Mouse (Mus musculus) brain, embryonic 14.5 days (tissue): ENCODE measurements around the gene Prr14l. TPM values are rescaled to one million over a fixed set of nuclear protein-coding genes. Genes with fewer than 3 reads are reported as not detected.
"Not testable (repeated sequence)": the region's sequence is repeated elsewhere in the genome, so short reads cannot be mapped to it uniquely, and the experiment has no call there.

Experiments used
- DNase-seq: peaks from one replicate; pipeline ENCODE4 v3.0.0-alpha.2; 2011; ENCODE audit warnings: low read depth
- CTCF ChIP-seq: fragments of 200-500 bp; IDR thresholded peaks from 2 replicates; pipeline ENCODE4 v1.5.1; 2012; ENCODE audit warnings: inconsistent platforms, mild to moderate bottlenecking, moderate library complexity, borderline replicate concordance; ENCODE audit not compliant: insufficient read depth, insufficient read length; ENCODE audit errors: extremely low read depth
- POLR2A ChIP-seq: fragments of 200-500 bp; IDR thresholded peaks from 2 replicates; pipeline ENCODE4 v1.6.1; 2012; ENCODE audit warnings: mild to moderate bottlenecking, inconsistent platforms, borderline replicate concordance; ENCODE audit not compliant: poor library complexity, insufficient read depth, insufficient read length, severe bottlenecking; ENCODE audit errors: extremely low read depth
- polyA plus RNA-seq: library from polyadenylated mRNA; depleted of rRNA; stranded (reverse); fragments of >200 nt; gene quantifications from 2 replicates; pipeline ENCODE4 v1.2.3, GENCODE M21; 2012

Prr14l gene
- polyA plus RNA-seq, 1 experiment: 15.7 TPM

DNA sequence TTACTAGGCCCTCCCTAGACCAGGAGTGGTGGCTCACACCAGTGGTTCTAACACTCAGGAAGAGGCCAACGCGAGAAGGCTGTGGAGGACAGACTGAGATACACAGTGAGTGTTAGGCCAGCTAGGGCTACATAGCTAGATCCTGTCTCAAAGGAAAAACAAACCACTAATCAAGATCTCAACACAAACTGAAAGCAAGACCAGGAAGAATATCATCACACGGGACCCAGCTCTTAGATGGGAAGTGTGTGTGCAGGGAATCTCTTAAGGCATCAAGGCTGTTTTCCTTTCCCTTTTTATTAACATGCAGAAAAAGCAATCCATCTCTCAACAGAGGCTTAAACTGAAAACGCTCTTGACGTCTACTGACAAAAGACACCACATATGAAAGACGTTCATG is 2.0 kb downstream of the Prr14l start:
- TF ChIP-seq CTCF (no peak), POLR2A (no peak)
- no peak for DNase-seq

DNA sequence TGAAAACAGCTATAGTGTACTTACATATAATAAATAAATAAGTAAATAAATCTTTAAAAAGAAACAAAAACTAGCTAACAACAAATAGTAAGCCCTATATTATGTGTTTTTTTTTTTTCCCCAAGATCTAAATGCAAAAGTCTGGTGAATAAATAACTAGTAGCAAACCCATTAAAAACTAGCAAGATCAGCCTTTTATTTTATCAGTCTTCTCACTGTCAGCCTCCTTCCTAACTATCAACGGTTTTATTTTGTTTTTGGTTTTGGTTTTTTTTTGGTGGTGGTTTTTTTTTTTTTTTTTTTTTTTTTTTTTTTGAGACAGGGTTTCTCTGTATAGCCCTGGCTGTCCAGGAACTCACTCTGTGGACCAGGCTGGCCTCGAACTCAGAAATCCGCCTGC is 4.5 kb downstream of the Prr14l start:
- not testable (repeated sequence) for DNase-seq

DNA sequence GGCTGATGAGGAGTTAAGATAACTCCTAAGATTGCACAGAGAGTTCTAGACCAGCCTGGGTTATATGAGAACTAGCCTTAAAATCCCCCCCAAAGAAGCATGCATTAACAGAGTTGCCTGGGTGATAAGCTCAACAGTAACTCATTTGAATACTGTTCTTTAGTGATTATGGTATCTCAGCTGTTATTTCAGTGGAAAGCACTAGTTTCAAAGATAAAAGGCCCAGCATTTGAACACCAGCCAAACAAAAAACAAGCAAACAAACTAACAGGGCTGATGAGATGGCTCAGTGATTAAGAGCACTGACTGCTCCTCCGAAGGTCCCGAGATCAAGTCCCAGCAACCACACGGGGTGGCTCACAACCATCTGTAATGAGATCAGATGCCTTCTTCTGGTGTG is 4.9 kb downstream of the Prr14l start:
- DNase-seq: no peak
- TF ChIP-seq POLR2A: no peak
- TF ChIP-seq CTCF: no peak

GRCm38 (mm10) chr5:32840029-32840428 is 14.0 kb downstream of the Prr14l start:
- TF ChIP-seq POLR2A: no peak
- no peak for DNase-seq

DNA sequence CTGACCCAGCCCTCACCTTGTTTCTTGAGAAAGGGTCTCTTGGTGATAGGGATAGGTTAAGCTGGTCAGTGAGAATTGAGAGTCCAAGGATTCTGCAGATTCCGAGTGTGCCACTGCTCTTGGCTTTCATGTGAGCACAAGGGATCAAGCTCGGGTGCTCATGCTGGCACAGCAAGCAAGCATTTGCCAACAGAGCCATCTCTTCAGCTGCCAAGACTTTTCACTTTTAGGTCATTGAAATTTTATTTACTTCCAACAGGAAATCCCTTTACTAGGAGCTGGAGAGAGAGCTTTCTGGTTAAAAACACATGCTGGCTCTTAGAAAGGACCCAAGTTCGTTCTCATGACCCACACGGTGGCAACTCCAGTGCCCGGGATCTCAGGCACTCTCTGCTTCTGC is 17.1 kb downstream of the Prr14l start:
- TF ChIP-seq POLR2A (no peak), CTCF (no peak)
- DNase-seq: no peak

DNA sequence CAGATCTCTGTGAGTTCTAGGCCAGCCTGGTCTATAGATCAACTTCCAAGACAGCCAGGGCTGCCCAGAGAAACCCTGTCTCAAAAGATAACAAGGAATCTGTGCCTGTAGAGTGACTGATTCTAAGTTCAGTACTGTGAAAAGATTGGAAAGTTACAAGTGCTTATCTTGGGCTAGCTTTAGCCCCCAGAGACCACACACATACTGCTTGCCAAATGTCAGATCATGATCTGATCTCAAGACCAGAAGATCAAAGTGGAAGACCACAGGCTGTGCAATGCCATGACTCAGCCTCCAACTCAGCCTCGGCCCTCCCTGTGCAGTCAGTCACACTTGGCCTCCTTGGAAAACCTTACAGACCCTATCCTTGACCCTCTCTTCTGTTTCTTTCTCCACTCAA is 19.6 kb downstream of the Prr14l start:
- no peak for TF ChIP-seq CTCF
- TF ChIP-seq POLR2A: no peak
- no peak for DNase-seq

DNA sequence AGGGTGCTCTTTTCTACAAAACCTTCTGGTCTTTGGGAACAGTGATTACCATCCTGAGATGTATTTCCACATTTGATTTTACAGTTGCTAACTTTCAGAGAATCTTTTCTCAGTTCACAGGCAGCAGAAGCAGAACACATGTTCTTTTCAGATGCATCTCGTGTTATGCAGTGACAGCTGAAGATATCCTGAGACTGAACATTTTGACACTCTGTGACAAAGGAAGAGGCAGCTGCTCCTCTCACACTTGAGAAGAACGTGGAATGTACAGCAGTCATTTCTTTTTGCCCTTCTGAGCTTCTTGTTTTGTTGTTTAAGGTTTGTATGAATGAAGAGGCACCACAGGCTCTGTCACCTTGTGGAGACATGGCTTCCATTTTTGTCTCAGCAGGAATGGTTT is 24.0 kb downstream of the Prr14l start:
- TF ChIP-seq POLR2A (no peak), CTCF (no peak)
- DNase-seq: no peak

GRCm38 (mm10) chr5:32828766-32829165 is 25.3 kb downstream of the Prr14l start:
- not testable (repeated sequence) for DNase-seq

DNA sequence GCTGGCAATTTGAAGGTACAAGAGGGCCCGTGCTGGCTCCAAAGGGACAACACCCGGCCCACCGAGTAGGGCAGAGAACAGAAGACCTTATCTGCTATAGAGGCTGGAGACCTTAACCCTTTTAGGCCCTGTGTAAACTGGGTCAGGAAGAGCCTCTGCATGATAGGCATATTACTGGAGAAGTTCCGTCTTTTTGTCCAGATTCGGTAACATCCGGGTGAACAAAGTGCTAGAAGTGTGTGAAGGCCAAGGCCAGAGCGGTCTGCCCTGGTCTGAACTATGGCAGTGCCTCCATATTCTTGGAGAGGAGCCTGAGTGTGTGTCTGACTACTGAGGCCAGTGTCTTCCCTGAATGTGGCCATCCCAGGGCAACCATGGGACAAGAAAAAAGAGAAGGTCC is 27.0 kb downstream of the Prr14l start, which contains the start of gene Gm20671:
Gm20671 (minus strand) TSS at position 101 of the 400 bp plus-strand sequence.
- TF ChIP-seq POLR2A (no peak), CTCF (no peak)

GRCm38 (mm10) chr5:32820471-32820870 is 33.6 kb downstream of the Prr14l start:
- TF ChIP-seq POLR2A (no peak), CTCF (no peak)

More for the DNA sequence above, 27.0 kb downstream of the Prr14l start, which contains the start of gene Gm20671:
- no peak for DNase-seq

DNA sequence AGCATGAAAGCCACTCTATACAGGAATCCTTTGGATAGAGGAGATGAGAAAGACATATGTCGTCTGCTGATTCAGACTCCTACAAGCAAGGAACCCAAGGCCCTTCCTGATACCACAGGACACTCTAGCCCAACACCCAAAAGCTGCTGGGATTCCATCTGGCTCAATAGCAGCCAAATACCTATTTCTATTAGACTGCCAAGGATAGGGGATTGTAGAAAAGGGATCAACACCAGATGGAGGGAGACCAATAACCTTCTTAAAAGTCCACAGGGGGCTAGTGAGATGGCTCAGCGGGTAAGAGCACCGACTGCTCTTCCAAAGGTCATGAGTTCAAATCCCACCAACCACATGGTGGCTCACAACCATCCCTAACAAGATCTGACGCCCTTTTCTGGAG is 38.7 kb downstream of the Prr14l start:
- no peak for DNase-seq
- TF ChIP-seq POLR2A (no peak), CTCF (no peak)

More at GRCm38 (mm10) chr5:32820471-32820870, 33.6 kb downstream of the Prr14l start:
- no peak for DNase-seq

- not testable (repeated sequence) for DNase-seq
Measured at GRCm38 (mm10) chr5:32786454-32786853, 67.6 kb downstream of the Prr14l start.

DNA sequence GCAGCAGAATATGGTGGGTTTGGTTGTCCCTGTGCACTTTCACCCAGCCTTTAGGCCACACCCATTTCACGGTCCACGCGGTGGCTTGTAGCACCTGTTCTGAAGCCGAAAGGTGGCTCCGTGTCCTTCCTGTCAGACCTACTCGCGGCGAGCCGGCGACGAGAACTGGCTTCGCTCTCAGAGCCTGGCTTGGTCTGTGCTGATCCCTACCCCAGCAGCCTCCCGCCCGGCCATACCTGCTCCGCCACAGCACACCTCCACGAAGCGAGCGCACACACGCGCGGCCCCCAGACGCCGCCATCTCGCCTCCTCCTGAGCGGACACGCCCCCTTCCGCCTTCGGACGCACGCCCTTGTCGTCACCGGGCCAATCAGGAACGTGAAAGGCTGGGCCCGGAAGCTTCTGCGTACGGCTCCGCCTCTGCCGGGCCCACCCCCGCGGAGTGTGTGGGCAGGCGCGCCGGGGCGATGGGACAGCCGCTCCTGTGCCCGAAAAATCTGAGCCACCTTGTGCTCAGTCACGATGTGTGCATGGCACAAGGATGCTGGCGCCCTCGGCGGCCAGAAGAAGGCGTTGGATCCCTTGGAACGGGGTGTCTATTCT is 68.6 kb downstream of the Prr14l start, which contains the start of gene Pisd:
Pisd (minus strand) TSS at position 334 of the 603 bp plus-strand sequence.
- peak; percentile 98 for DNase-seq

DNA sequence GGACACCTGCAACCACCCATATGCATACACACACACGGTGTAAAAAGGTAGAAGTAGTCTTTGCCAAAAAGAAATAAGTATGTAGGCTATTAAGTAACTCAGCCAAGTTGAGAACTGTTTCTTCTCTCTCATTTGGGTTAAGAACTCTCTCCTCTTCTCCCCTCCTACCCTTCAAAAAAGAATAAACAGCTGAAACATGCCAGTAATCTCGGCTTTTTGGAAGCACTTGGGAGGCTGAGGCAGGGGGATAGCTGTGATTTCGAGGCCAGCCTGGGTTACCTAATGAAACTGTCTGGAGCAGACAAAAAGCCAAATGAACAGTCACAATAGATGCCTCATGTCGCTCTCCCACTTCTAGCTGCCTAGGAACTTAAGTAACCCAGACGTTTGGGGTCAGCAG is 69.3 kb downstream of the Prr14l start:
- TF ChIP-seq CTCF (no peak), POLR2A (no peak)
- DNase-seq: no peak

More for the DNA sequence above, 68.6 kb downstream of the Prr14l start, which contains the start of gene Pisd:
- TF ChIP-seq CTCF (0 out of 2 replicates have a peak, but pooled peaks have one; percentile 27), POLR2A (peak; percentile 68)

GRCm38 (mm10) chr5:32781596-32781995 is 72.5 kb downstream of the Prr14l start:
- no peak for DNase-seq
- TF ChIP-seq POLR2A (no peak), CTCF (no peak)

GRCm38 (mm10) chr5:32778168-32778567 is 75.9 kb downstream of the Prr14l start:
- DNase-seq: no peak
- no peak for TF ChIP-seq POLR2A
- no peak for TF ChIP-seq CTCF
